Mouse (Mus musculus) gastrocnemius, postnatal 25 days (tissue): Measurements from ENCODE around the gene C9orf72. TPM values are rescaled to one million over a fixed set of nuclear protein-coding genes. Genes with fewer than 3 reads are reported as not detected.
A peak's percentile ranks its signal among the peaks of the same experiment; 100 is the strongest.
"Not testable (repeated sequence)": the region's sequence is repeated elsewhere in the genome, so short reads cannot be mapped to it uniquely, and the experiment has no call there.

Experiments
- DNase-seq: peaks from one replicate; pipeline ENCODE4 v3.0.0; 2022
- long read RNA-seq, 2 experiments: library from polyadenylated mRNA; stranded (forward); transcript quantifications; one replicate each; pipeline ENCODE4 v2.0.0; 2021
- total RNA-seq, 2 experiments: library from RNA; stranded (reverse); gene quantifications; 1 replicate in 1 of 2; 2 replicates in 1 of 2; pipeline ENCODE4 v1.2.3; 2021

C9orf72 gene
- 10 to 100 TPM in 1 of 2 experiments, 1 to 10 TPM in 1; 9.5 to 13.4 TPM for total RNA-seq
- long read RNA-seq, experiment 1, partial matches to known transcripts: 1 of 8 reads
- long read RNA-seq, experiment 1, other reads (novel, unspliced or antisense): 5 of 8 reads
- long read RNA-seq, experiment 2, partial matches to known transcripts: 0 of 5 reads
- long read RNA-seq, experiment 2, other reads (novel, unspliced or antisense): 1 of 5 reads

DNA sequence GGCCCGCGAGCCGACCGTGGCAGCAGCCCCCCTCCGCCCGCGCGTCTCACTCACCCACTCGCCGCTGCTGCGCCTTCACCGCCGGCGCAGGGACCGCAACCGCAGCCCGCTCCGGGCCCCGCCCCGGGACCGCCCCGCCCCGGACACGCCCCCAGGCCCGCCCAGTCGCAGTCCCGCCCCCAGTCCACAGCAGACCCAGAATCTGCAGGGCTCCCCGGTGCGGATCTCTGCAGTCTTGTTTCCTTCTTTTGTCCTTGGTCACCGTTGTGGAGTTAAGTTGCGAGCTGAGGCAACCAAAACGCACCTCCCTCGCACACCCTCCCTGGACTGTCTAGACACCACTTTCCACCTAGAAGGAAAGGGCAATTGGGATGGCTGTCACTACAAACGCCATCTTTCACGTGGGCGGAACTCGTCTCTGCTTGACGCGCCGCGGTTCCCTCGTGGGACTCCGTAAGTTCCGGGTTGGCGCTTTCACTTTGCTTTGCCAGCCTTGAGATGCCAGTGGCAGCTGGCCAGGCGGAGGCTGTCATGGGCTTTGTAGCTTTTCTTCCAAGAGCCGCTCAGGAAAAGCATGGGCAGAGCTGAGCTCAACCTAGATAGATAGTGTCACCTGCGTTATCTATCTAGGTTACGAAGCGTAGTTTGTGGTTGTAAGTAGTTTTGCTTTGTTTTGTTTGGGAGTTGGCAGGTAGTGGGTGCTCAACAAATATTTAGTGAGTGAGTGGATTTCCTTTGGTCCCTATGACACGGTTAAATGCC is at the start of gene C9orf72:
Gene C9orf72 (minus strand): TSS at position 442 of the 762 bp plus-strand sequence.
- DNase-seq: peak; percentile 92

DNA sequence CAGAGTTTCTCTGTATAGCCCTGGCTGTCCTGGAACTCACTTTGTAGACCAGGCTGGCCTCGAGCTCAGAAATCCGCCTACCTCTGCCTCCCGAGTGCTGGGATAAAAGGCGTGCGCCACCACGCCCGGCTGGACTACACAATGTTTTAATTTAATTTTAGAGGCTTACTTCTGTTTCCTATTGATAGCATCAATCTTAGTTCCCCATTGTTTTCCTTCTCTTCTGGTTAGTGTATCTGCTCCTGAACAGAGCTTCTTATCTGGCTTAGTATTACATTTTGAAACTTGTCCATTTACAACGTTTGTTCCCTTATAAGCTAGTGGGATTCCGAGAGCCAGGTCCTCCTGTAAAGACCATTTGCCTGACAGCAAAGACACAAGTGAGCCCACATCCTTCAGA is 33.0 kb upstream of the C9orf72 start:
- no peak for DNase-seq

- DNase-seq: no peak
These were observed 18.0 kb upstream of the C9orf72 start for GRCm38 (mm10) chr4:35244023-35244422.

DNA sequence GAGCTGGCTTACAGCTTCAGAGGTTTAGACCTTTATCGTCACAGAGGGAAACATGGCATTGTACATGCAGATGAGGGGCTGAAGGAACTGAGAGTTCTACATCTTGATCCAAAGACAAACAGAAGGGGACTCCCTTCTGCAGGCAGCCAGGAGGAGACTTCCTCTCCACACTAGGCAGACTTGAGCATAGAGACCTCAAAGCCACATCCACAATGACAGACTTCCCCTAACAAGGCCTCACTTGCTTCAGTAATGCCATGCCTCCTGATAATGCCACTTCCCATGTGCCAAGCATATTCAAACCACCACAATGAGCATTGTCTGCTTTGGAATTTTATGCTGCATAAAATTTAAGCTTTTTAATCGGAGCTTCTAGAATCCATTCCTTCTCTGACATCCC is 15.8 kb upstream of the C9orf72 start:
- DNase-seq: no peak

- DNase-seq: no peak
These were observed 12.7 kb upstream of the C9orf72 start for GRCm38 (mm10) chr4:35238696-35239095.

GRCm38 (mm10) chr4:35238240-35238639 is 12.3 kb upstream of the C9orf72 start:
- DNase-seq: not testable (repeated sequence)

GRCm38 (mm10) chr4:35236313-35236712 is 10.3 kb upstream of the C9orf72 start:
- DNase-seq: no peak

GRCm38 (mm10) chr4:35228260-35228659 is 2.3 kb upstream of the C9orf72 start:
- DNase-seq: no peak

- no peak for DNase-seq
These were observed 569 bp upstream of the C9orf72 start for GRCm38 (mm10) chr4:35226496-35226992.

DNA sequence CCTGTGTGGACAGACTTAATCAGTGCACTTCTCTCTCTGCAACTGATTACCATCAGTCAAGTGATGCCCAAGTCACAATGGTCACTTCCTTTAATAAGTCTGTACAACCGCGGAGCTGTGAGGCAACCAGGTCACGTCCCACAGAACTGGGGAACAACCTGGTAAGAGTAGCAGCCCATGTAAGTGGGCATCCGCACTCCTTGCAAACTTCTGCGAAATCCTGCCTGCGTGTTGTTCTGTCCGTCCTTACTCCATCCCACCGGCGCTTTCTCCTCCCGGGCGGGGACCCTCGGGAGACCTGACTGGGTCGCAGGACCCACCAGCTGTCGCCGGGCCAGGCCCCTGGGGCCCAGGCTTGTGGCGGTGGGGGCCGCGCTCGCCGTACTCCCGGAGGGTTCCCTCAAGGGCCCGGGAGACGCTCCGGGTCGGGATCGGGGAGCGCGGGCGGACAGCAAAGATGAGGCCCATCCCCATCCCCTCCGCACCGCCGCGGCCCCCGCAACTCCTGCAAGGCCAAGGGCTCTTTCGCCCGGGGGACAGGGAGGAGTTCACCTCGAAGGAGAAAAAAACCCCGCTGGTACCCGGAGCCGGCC is 738 bp downstream of the C9orf72 start:
- no peak for DNase-seq

- no peak for DNase-seq
These were observed 1.9 kb downstream of the C9orf72 start for GRCm38 (mm10) chr4:35224101-35224500.

- no peak for DNase-seq
These were observed 2.5 kb downstream of the C9orf72 start for GRCm38 (mm10) chr4:35223376-35223988.

DNA sequence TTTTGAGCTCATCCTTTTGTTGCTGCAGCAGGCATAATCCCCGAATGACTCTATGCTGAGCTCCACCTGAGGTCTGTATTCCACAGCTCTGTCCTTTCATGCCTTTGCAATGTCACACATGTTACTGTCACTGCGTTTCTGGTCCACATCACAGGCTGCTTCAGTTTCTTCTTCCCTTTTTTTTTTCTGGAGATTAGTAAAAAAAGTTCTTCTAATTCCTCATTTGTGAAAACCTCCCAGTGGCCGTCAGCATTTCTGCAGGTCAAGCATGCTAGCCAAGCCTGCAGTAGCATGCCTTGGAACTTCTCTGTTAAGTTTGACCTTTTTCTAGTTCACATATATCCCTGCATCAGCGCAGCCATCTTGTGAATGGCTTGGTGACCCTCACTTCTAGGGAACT is 4.1 kb downstream of the C9orf72 start:
- no peak for DNase-seq

- DNase-seq: no peak
These were observed 4.8 kb downstream of the C9orf72 start for GRCm38 (mm10) chr4:35221131-35221530.

DNA sequence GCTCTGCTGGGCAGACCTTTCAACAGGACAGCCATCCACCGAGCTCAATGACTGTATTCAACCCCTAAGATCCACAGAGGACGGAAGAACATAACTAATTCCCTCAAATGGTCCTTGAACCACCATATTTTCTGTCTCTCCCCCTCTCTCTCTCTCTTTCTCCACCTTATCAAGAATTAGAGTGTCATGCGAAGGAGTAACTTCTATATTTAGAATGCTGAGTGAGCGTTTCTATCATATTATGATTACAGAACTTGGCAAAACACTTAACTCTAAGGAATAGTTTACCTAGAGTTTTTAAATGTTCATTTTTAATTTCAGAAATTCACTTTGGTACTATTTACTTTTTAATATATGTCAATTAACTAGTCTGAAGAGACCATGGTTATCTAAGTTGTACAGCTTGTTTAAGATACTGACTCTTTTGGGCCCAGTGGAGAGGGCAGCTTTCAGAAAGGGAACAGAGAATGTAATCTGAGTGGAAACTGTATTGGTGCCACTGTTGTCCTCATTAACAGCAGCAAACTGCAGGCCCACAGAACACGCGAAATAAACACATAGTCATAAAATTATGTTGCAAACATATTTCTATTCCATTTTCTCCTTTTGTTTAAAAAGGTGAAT is 5.8 kb downstream of the C9orf72 start:
- DNase-seq: no peak

- no peak for DNase-seq
These were observed 21.3 kb downstream of the C9orf72 start for GRCm38 (mm10) chr4:35204659-35205058.

- DNase-seq: no peak
These were observed 22.3 kb downstream of the C9orf72 start for GRCm38 (mm10) chr4:35203724-35204123.

- no peak for DNase-seq
These were observed 24.3 kb downstream of the C9orf72 start for GRCm38 (mm10) chr4:35201700-35202099.

GRCm38 (mm10) chr4:35192725-35193124 is 33.2 kb downstream of the C9orf72 start:
- DNase-seq: no peak

- DNase-seq: no peak
These were observed 36.2 kb downstream of the C9orf72 start for GRCm38 (mm10) chr4:35189794-35190193.

DNA sequence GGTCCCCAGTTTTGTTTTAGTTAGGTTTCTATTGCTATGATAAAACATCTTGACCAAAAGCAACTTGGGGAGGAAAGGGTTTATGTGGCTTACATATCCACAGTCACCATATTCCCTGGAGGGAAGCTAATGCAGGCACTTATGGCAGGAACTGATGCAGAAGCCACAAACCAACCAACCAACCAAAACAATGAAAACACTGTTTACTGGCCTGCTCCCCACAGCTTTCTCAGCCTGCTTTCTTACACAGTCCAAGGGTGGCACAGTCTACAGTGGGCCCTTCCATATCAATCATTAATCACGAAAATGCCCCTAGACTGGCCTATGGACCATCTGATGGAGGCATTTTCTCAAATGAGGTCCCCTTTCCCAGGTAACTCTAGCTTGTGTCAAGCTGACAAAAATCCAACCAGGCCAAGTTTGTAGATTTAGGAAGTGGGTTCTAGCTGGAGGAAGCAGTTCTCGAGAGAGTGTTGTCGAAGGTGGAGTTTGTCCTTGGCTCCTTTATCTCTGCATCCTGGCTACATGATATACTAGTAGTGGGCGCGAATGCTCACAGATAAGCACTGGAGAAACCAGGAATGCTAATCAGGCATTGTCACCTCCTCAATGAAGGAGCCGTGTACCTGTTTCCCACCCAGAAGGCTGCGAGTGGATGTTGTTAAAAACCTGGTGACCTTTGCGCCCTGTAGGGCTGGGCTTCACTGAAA is 38.2 kb downstream of the C9orf72 start:
- no peak for DNase-seq
